Mouse (Mus musculus) embryo, embryonic 11.5 days (tissue): ENCODE results near the gene Inmt.
"Not testable (repeated sequence)": the region's sequence is repeated elsewhere in the genome, so short reads cannot be mapped to it uniquely, and the experiment has no call there.

Experiments
- DNase-seq: peaks from one replicate; pipeline ENCODE4 v3.0.0-alpha.2; 2012; ENCODE audit warnings: low read depth, low spot score

Inmt gene

GRCm38 (mm10) chr6:55174741-55175181 is at the start of gene Inmt:
Inmt (minus strand) TSS chr6:55175043.
- no peak for DNase-seq

- no peak for DNase-seq
These were observed 49.1 kb upstream of the Inmt start for GRCm38 (mm10) chr6:55223986-55224385.

GRCm38 (mm10) chr6:55218232-55218631 is 43.4 kb upstream of the Inmt start:
- no peak for DNase-seq

GRCm38 (mm10) chr6:55214541-55214940 is 39.7 kb upstream of the Inmt start:
- no peak for DNase-seq

GRCm38 (mm10) chr6:55210423-55211365 is 35.9 kb upstream of the Inmt start:
- no peak for DNase-seq

- DNase-seq: no peak
These were observed 32.9 kb upstream of the Inmt start for GRCm38 (mm10) chr6:55207786-55208185.

- DNase-seq: no peak
These were observed 29.1 kb upstream of the Inmt start for GRCm38 (mm10) chr6:55203931-55204330.

GRCm38 (mm10) chr6:55202913-55203910 is 28.4 kb upstream of the Inmt start, which contains the start of gene Mindy4:
Mindy4 (plus strand) TSS chr6:55203383.
- DNase-seq: peak; percentile 88

GRCm38 (mm10) chr6:55199047-55199446 is 24.2 kb upstream of the Inmt start:
- no peak for DNase-seq

GRCm38 (mm10) chr6:55193171-55193570 is 18.3 kb upstream of the Inmt start:
- DNase-seq: no peak

- DNase-seq: no peak
These were observed 16.7 kb upstream of the Inmt start for GRCm38 (mm10) chr6:55191537-55191936.

GRCm38 (mm10) chr6:55189406-55189805 is 14.6 kb upstream of the Inmt start:
- no peak for DNase-seq

GRCm38 (mm10) chr6:55187827-55188226 is 13.0 kb upstream of the Inmt start:
- not testable (repeated sequence) for DNase-seq

- no peak for DNase-seq
These were observed 8.0 kb upstream of the Inmt start for GRCm38 (mm10) chr6:55182655-55183430.

- DNase-seq: no peak
These were observed 4.7 kb upstream of the Inmt start for GRCm38 (mm10) chr6:55179560-55179959.

- DNase-seq: no peak
These were observed 2.4 kb upstream of the Inmt start for GRCm38 (mm10) chr6:55177060-55177732.

GRCm38 (mm10) chr6:55175892-55176291 is 1.0 kb upstream of the Inmt start:
- no peak for DNase-seq

GRCm38 (mm10) chr6:55175456-55175855 is 613 bp upstream of the Inmt start:
- no peak for DNase-seq

GRCm38 (mm10) chr6:55173941-55174349 is 898 bp downstream of the Inmt start:
- no peak for DNase-seq

GRCm38 (mm10) chr6:55173171-55173570 is 1.7 kb downstream of the Inmt start:
- no peak for DNase-seq

- DNase-seq: no peak
These were observed 3.2 kb downstream of the Inmt start for GRCm38 (mm10) chr6:55171638-55172037.
